ENCODE assay signal across 12 mouse cellular contexts in genomic region chr12:112737761-112738160, GRCm38 (mm10). TPM values are rescaled to one million over a fixed set of nuclear protein-coding genes. Genes with fewer than 3 reads are reported as not detected.
A peak's percentile ranks its signal among the peaks of the same experiment; 100 is the strongest.
DNase-seq lines count a peak whose midpoint lies in the region; ATAC-seq lines count a peak whose summit lies in the region.
"Had no signal": no experiment of that assay in that cellular context is flagged by ENCODE, and none has a peak within 500 bp of the region (broad histone marks: within the 10 kb centered on the region; RNA-seq: fewer than 3 reads in every experiment).

No protein-coding gene starts in this region.

- ATAC-seq in limb, embryonic 11.5 days (ENCODE audit: insufficient number of reproducible peaks, low FRiP score, low TSS enrichment, low read depth), result no peak
- ATAC-seq in megakaryocyte, adult 5-6 weeks (ENCODE audit: poor library complexity, severe bottlenecking), result no peak

- peaks cover 12% of the 10 kb centered on the region; the same call in 1 of the 2 replicates for H3K36me3 ChIP-seq in limb, embryonic 11.5 days (ENCODE audit: control insufficient read depth, insufficient read depth, low read length)
- H3K36me3 ChIP-seq in limb, embryonic 10.5 days, result peaks cover 65% of the 10 kb centered on the region
- H3K36me3 ChIP-seq: G1E had no signal

- H3K27me3 ChIP-seq in limb, embryonic 11.5 days (ENCODE audit: control insufficient read depth, insufficient read depth, low read length), result no peaks in the 10 kb centered on the region
- H3K27me3 ChIP-seq in limb, embryonic 10.5 days (ENCODE audit: low read depth, poor library complexity, severe bottlenecking), result no peaks in the 10 kb centered on the region
- H3K27me3 ChIP-seq: limb, embryonic 12.5 days had no signal

- no peak for DNase-seq in limb, embryonic 11.5 days (ENCODE audit: low spot score)
- no peak for DNase-seq in limb, embryonic 10.5 days (ENCODE audit: low spot score)
- DNase-seq in adrenal gland, postnatal 36 days, result peak; percentile 74 to 82
- DNase-seq in cerebellum, adult 9-11 months, result peak; percentile 96
- peak; percentile 77 to 83 for DNase-seq in layer of hippocampus, postnatal 10 days (ENCODE audit: low spot score in 2 of 2)
- DNase-seq in urinary bladder, postnatal 10 days (ENCODE audit: low spot score), result no peak
- DNase-seq: lung, postnatal 10 days had no signal

- H3K4me3 ChIP-seq in limb, embryonic 11.5 days (ENCODE audit: low read depth, low read length), result no peak overlapping the region
- H3K4me3 ChIP-seq in limb, embryonic 10.5 days, result no peak overlapping the region
- H3K4me3 ChIP-seq: heart, adult 2 months; limb, embryonic 12.5 days; myocyte had no signal

- peak overlapping the region; percentile 12; the same call in 1 of the 2 replicates for H3K9ac ChIP-seq in limb, embryonic 11.5 days (ENCODE audit: low read length)
- H3K9ac ChIP-seq: limb, embryonic 12.5 days had no signal

- no peaks in the 10 kb centered on the region for H3K4me1 ChIP-seq in limb, embryonic 11.5 days (ENCODE audit: control insufficient read depth, insufficient read depth, low read length)
- H3K4me1 ChIP-seq in limb, embryonic 10.5 days, result peaks cover 6% of the 10 kb centered on the region; the same call in 1 of the 2 replicates
- H3K4me1 ChIP-seq: limb, embryonic 12.5 days had no signal

- H3K9me3 ChIP-seq in limb, embryonic 11.5 days (ENCODE audit: control insufficient read depth, low read length), result no peaks in the 10 kb centered on the region
- no peaks in the 10 kb centered on the region for H3K9me3 ChIP-seq in limb, embryonic 10.5 days (replicated peaks)
- H3K9me3 ChIP-seq: G1E; limb, embryonic 12.5 days had no signal

- H3K4me2 ChIP-seq in limb, embryonic 11.5 days (ENCODE audit: low read depth, severe bottlenecking), result no peak overlapping the region
- H3K4me2 ChIP-seq: limb, embryonic 12.5 days had no signal

- WGBS in limb, embryonic 11.5 days, result 94% methylated on average over 14 of the region's 14 CpGs
- WGBS in limb, embryonic 10.5 days, result 96% methylated on average over 14 of the region's 14 CpGs

- no peak overlapping the region for H3K27ac ChIP-seq in limb, embryonic 11.5 days (replicated peaks; ENCODE audit: low read depth, low read length)
- no peak overlapping the region for H3K27ac ChIP-seq in limb, embryonic 10.5 days
- H3K27ac ChIP-seq: heart, adult 2 months; limb, embryonic 12.5 days had no signal

RNA-seq across cellular contexts. Expression of gene Cep170b, which starts 17.5 kb away (rescaled TPM):
- polyA plus RNA-seq in limb, embryonic 11.5 days (2014; fragmentation: Nextera tagmentation; extraction: Ambion mirVana), result 9.5 and 9.6 TPM in 2 replicates
- polyA plus RNA-seq in limb, embryonic 10.5 days (2016; fragmentation: Nextera tagmentation; extraction: Ambion mirVana), result 6.7 and 12.3 TPM in 2 replicates
- total RNA-seq in adrenal gland, postnatal 36 days (2021), result 10 to 100 TPM; 41.5 to 48.8 TPM
- 100 to 1,000 TPM; 180 to 199 TPM for total RNA-seq in layer of hippocampus, postnatal 10 days (2021)
- 0.41 and 1.2 TPM in 2 replicates for total RNA-seq in megakaryocyte, adult 5-6 weeks (2015)
- 0.20 and 0.22 TPM in 2 replicates for total RNA-seq in megakaryocyte, adult 5-6 weeks (2017)
- polyA plus RNA-seq: G1E had no signal

RNA-seq across cellular contexts. Expression of gene Pld4, which starts 22.7 kb away (rescaled TPM):
- polyA plus RNA-seq in limb, embryonic 11.5 days (2014; fragmentation: Nextera tagmentation; extraction: Ambion mirVana), result 2.8 TPM in 2 replicates
- polyA plus RNA-seq in limb, embryonic 10.5 days (2016; fragmentation: Nextera tagmentation; extraction: Ambion mirVana), result 2.1 and 3.5 TPM in 2 replicates
- total RNA-seq in adrenal gland, postnatal 36 days (2021), result 10 to 100 TPM in 1 of 2 experiments, 1 to 10 TPM in 1; 7.5 to 11.9 TPM
- 10 to 100 TPM in 1 of 2 experiments, 1 to 10 TPM in 1; 9.2 to 11.7 TPM for total RNA-seq in layer of hippocampus, postnatal 10 days (2021)
- 532 and 545 TPM in 2 replicates for total RNA-seq in megakaryocyte, adult 5-6 weeks (2015)
- 316 and 364 TPM in 2 replicates for total RNA-seq in megakaryocyte, adult 5-6 weeks (2017)

RNA-seq across cellular contexts. Expression of gene Zbtb42, which starts 59.1 kb away (rescaled TPM):
- 0.82 and 1.6 TPM in 2 replicates for polyA plus RNA-seq in limb, embryonic 11.5 days (2014; fragmentation: Nextera tagmentation; extraction: Ambion mirVana)
- polyA plus RNA-seq in limb, embryonic 10.5 days (2016; fragmentation: Nextera tagmentation; extraction: Ambion mirVana), result 1.4 and 2.7 TPM in 2 replicates
- total RNA-seq in adrenal gland, postnatal 36 days (2021), result 1 to 10 TPM; 5.0 to 9.0 TPM
- under 1 TPM; 0.33 to 0.80 TPM for total RNA-seq in layer of hippocampus, postnatal 10 days (2021)
- 6.4 and 9.0 TPM in 2 replicates for total RNA-seq in megakaryocyte, adult 5-6 weeks (2015)
- 3.9 and 4.7 TPM in 2 replicates for total RNA-seq in megakaryocyte, adult 5-6 weeks (2017)

Comparison
In these comparisons a context has a peak if more than half of its experiments do, and no peak if none do; other contexts are left out.
1. DNase-seq: peak in adrenal gland, postnatal 36 days (2 of 2), cerebellum, adult 9-11 months (single experiment) and layer of hippocampus, postnatal 10 days (2 of 2); none in limb, embryonic 11.5 days (single experiment), limb, embryonic 10.5 days (single experiment) and urinary bladder, postnatal 10 days (single experiment).
2. RNA of gene Cep170b, which starts 17.5 kb away (total RNA-seq): 180 to 199 TPM in layer of hippocampus, postnatal 10 days and 41.5 to 48.8 TPM in adrenal gland, postnatal 36 days; 0.20 to 1.2 TPM in megakaryocyte, adult 5-6 weeks; every median in the first group is over 10 times any median in the second.
3. RNA of gene Pld4, which starts 22.7 kb away (total RNA-seq): 316 to 545 TPM in megakaryocyte, adult 5-6 weeks; 7.5 to 11.9 TPM in adrenal gland, postnatal 36 days and 9.2 to 11.7 TPM in layer of hippocampus, postnatal 10 days; every median in the first group is over 10 times any median in the second.